Mouse (Mus musculus) CH12.LX (cell line): ENCODE data around the gene Olfr718-ps1.

Source experiments
- E2F4 ChIP-seq: IDR thresholded peaks from 2 replicates; pipeline ENCODE4 v1.6.1; 2011; ENCODE audit warnings: low read depth, low read length, improper control_type of control experiment; ENCODE audit not compliant: insufficient replicate concordance
- ELF1 ChIP-seq: IDR thresholded peaks from 2 replicates; pipeline ENCODE4 v1.6.1; 2014; ENCODE audit warnings: low read depth, mild to moderate bottlenecking, inconsistent platforms, low read length, improper control_type of control experiment
- EP300 ChIP-seq: IDR thresholded peaks from 2 replicates; pipeline ENCODE4 v1.6.1; 2011; ENCODE audit warnings: low read length, improper control_type of control experiment
- ETS1 ChIP-seq: conservative IDR thresholded peaks from 2 replicates; pipeline ENCODE4 v1.6.1; 2012; ENCODE audit warnings: low read depth, mild to moderate bottlenecking, inconsistent platforms, low read length, improper control_type of control experiment, moderate library complexity
- POLR2A ChIP-seq: IDR thresholded peaks from 2 replicates; pipeline ENCODE4 v1.6.1; 2011; ENCODE audit warnings: low read depth, mild to moderate bottlenecking, improper control_type of control experiment, low read length
- ZKSCAN1 ChIP-seq: IDR thresholded peaks from 2 replicates; pipeline ENCODE4 v1.6.1; 2012; ENCODE audit warnings: low read depth, inconsistent platforms, low read length, improper control_type of control experiment, borderline replicate concordance

DNA sequence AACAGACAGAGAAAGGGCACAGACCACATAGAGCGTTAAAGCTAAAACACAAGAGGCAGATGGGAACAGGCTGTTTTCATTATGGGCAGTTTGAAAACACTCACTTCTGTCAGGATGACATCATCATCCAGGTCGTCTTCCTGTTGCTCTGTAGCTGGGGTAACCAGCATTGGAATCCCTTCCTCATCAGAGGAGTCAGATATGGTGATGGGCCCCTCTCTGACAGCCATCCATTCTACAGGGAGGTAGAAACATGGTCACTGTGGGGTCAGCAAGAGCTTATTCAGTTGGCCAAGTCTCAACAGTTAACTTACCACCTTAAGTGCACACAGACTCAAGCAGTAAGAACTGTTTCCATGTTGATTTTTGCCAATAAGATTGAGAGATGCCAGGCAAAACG is 54.5 kb downstream of the Olfr718-ps1 start:
- TF ChIP-seq ELF1 (no peak), ZKSCAN1 (no peak), POLR2A (no peak), ETS1 (no peak), EP300 (no peak), E2F4 (no peak)
